Comparison of ENCODE assay signal across 8 mouse cellular contexts in the genomic region with DNA sequence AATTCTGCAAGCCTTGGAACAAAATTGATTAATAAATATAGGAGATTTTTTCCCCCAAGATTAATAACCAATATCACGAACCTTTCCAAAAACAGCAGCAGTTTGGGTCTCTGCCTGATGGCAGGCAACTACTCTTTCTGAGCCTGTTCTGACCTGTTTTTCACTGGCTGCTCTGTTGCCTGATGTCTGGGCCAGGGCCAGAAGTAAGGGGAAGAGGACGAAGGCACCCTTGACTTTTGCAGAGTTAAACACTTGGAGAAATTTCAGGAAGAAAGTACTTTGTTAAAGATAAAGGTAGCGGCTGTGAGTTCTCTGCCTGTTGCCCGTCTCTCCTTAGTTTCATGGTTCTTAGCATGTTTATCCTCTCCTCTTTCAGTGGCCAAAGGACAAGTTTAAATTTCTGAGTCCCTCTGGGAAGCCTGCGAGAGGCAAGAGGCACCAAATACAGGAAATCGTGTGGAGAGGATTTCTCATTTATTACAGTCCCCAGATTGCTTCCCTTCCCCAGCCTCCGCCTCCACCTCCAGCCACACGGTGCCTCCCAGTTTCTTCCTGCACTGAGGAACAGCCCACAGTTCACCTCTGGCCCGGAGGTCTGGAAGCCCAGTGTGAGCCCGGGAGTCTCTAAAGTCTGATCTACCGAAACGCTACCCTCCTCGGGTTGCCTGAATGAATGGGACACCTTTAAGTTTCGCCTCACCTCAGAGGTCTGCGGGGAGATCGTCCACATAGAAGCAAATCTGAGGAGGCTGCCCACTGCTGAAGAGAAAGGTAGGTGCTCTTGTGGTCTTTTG. TPM values are rescaled to one million over a fixed set of nuclear protein-coding genes. Genes with fewer than 3 reads are reported as not detected.
DNase-seq lines count a peak whose midpoint lies in the region; ATAC-seq lines count a peak whose summit lies in the region.

Gene Adgrf5 (plus strand): TSS at position 626 of the 794 bp plus-strand sequence.

- no peaks in the 10 kb centered on the region for H3K27me3 ChIP-seq in intestine, embryonic 15.5 days (replicated peaks)
- no peaks in the 10 kb centered on the region for H3K27me3 ChIP-seq in limb, embryonic 12.5 days
- no peaks in the 10 kb centered on the region for H3K27me3 ChIP-seq in neural tube, embryonic 14.5 days (ENCODE audit: control insufficient read depth, insufficient read depth, low read length)

- DNase-seq in layer of hippocampus, adult 8-10 months (ENCODE audit: low spot score in 2 of 2), result no peak
- no peak for DNase-seq in layer of hippocampus, adult 9-11 months
- DNase-seq in gastrocnemius, postnatal 25 days, result peak; percentile 25
- no peak for DNase-seq in cerebellum, postnatal 4 days (ENCODE audit: low spot score in 2 of 2)

- no peaks in the 10 kb centered on the region for H3K36me3 ChIP-seq in intestine, embryonic 15.5 days
- no peaks in the 10 kb centered on the region for H3K36me3 ChIP-seq in limb, embryonic 12.5 days
- no peaks in the 10 kb centered on the region for H3K36me3 ChIP-seq in neural tube, embryonic 14.5 days (ENCODE audit: control insufficient read depth, insufficient read depth, low read length)

- peak; percentile 80 for ATAC-seq in intestine, embryonic 15.5 days
- ATAC-seq in limb, embryonic 12.5 days (ENCODE audit: insufficient number of reproducible peaks, insufficient read depth, low FRiP score, low TSS enrichment, low read depth), result no peak
- no peak for ATAC-seq in neural tube, embryonic 14.5 days (ENCODE audit: low read depth)
- ATAC-seq in monocyte, adult 5-6 weeks (replicated peaks; ENCODE audit: insufficient number of reproducible peaks, low FRiP score, low TSS enrichment, poor library complexity, severe bottlenecking), result no peak

- 0 out of 2 replicates have a peak, but pooled peaks cover 9% of the 10 kb centered on the region for H3K4me1 ChIP-seq in intestine, embryonic 15.5 days (replicated peaks)
- peaks cover 20% of the 10 kb centered on the region for H3K4me1 ChIP-seq in limb, embryonic 12.5 days (replicated peaks)
- no peaks in the 10 kb centered on the region for H3K4me1 ChIP-seq in neural tube, embryonic 14.5 days (ENCODE audit: control insufficient read depth, insufficient read depth, low read length)

- peak within 1 kb of the TSS; percentile 49 for H3K4me2 ChIP-seq in intestine, embryonic 15.5 days (replicated peaks)
- H3K4me2 ChIP-seq in limb, embryonic 12.5 days, result peak within 1 kb of the TSS; percentile 32
- H3K4me2 ChIP-seq in neural tube, embryonic 14.5 days (ENCODE audit: low read depth, low read length), result no peak within 1 kb of the TSS

- 23% methylated on average over 16 of the region's 16 CpGs for WGBS in intestine, embryonic 15.5 days
- WGBS in limb, embryonic 12.5 days, result 46% methylated on average over 16 of the region's 16 CpGs
- WGBS in neural tube, embryonic 14.5 days, result 59% methylated on average over 16 of the region's 16 CpGs

- 0 out of 2 replicates have a peak within 1 kb of the TSS, but pooled peaks have one; percentile 27 for H3K27ac ChIP-seq in intestine, embryonic 15.5 days
- H3K27ac ChIP-seq in limb, embryonic 12.5 days, result peak within 1 kb of the TSS; percentile 56
- H3K27ac ChIP-seq in neural tube, embryonic 14.5 days (ENCODE audit: low read depth, low read length), result no peak within 1 kb of the TSS

- no peaks in the 10 kb centered on the region for H3K9me3 ChIP-seq in intestine, embryonic 15.5 days
- H3K9me3 ChIP-seq in limb, embryonic 12.5 days, result no peaks in the 10 kb centered on the region
- H3K9me3 ChIP-seq in neural tube, embryonic 14.5 days (ENCODE audit: control insufficient read depth, low read length), result no peaks in the 10 kb centered on the region

- no peak within 1 kb of the TSS for H3K9ac ChIP-seq in intestine, embryonic 15.5 days
- H3K9ac ChIP-seq in limb, embryonic 12.5 days (replicated peaks), result no peak within 1 kb of the TSS
- no peak within 1 kb of the TSS for H3K9ac ChIP-seq in neural tube, embryonic 14.5 days (replicated peaks; ENCODE audit: low read depth, low read length)

- H3K4me3 ChIP-seq in intestine, embryonic 15.5 days (replicated peaks), result peak within 1 kb of the TSS; percentile 26
- H3K4me3 ChIP-seq in limb, embryonic 12.5 days (replicated peaks), result peak within 1 kb of the TSS; percentile 6
- H3K4me3 ChIP-seq in neural tube, embryonic 14.5 days (ENCODE audit: low read depth, low read length), result peak within 1 kb of the TSS; percentile 8; the same call in 1 of the 2 replicates

RNA-seq across cellular contexts. Expression of gene Adgrf5, which starts in this region (rescaled TPM):
- total RNA-seq in layer of hippocampus, adult 8-10 months (2022), result 10 to 100 TPM; 32.6 to 36.4 (median 34.1) TPM
- total RNA-seq in gastrocnemius, postnatal 25 days (2021), result 10 to 100 TPM; 87.4 to 89.4 TPM
- polyA plus RNA-seq in intestine, embryonic 15.5 days (2015; fragmentation: Nextera tagmentation; extraction: Ambion mirVana), result 11.6 and 11.8 TPM in 2 replicates
- 10.2 and 12.2 TPM in 2 replicates for polyA plus RNA-seq in limb, embryonic 12.5 days (2016; fragmentation: Nextera tagmentation; extraction: Ambion mirVana)
- 4.1 and 8.9 TPM in 2 replicates for polyA plus RNA-seq in neural tube, embryonic 14.5 days (2014; fragmentation: Nextera tagmentation; extraction: Ambion mirVana)
- not detected in 3 replicates for total RNA-seq in monocyte, adult 5-6 weeks (2017)

Comparison
In these comparisons a context has a peak if more than half of its experiments do, and no peak if none do; other contexts are left out.
1. RNA of gene Adgrf5 (total RNA-seq): 87.4 to 89.4 TPM in gastrocnemius, postnatal 25 days and 32.6 to 36.4 TPM in layer of hippocampus, adult 8-10 months; not detected in monocyte, adult 5-6 weeks; every median in the first group is over 10 times any median in the second.
2. Peak in every context shown above with its lines, with median percentiles within 50 percentile points of each other: H3K4me3 ChIP-seq.